Mouse (Mus musculus) small intestine, adult 2 months (tissue): ENCODE data around the gene Fam32a.

Experiments used
- CTCF ChIP-seq: fragments of 200-500 bp; IDR thresholded peaks from 2 replicates; pipeline ENCODE4 v1.5.1; 2012; ENCODE audit warnings: low read depth, mild to moderate bottlenecking, control low read depth, inconsistent platforms, low read length, moderate library complexity, mixed read lengths; ENCODE audit not compliant: insufficient replicate concordance, insufficient read length; ENCODE audit errors: extremely low read depth
- POLR2A ChIP-seq: fragments of 200-500 bp; IDR thresholded peaks from 2 replicates; pipeline ENCODE4 v1.6.1; 2012; ENCODE audit warnings: low read depth, mild to moderate bottlenecking, control low read depth, inconsistent platforms, low read length, moderate library complexity

DNA sequence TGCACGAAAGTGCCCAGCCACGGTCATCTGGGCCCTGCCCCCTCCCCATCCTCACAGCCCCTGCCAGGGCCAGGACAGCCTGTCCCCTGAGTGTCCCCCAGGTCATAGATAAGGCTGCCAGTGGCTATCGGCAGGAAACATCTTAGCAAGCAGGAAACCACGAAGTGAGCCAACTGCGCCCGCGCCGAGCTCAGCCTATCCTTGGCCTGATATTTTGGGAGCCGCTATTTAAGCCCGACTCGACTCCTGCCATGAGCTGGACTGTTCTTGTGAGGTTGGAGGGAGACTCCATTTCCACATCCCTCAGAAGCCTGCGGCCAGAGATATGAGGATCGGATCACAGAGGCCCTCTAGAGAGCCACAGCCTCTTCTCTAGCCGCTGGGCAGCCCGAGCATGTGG lies 48.8 kb downstream of the Fam32a start:
- TF ChIP-seq POLR2A (no peak), CTCF (no peak)
